Mouse (Mus musculus) myocyte (in vitro differentiated cells): Measurements from ENCODE around the gene Wdr17. TPM values are rescaled to one million over a fixed set of nuclear protein-coding genes. Genes with fewer than 3 reads are reported as not detected.
A peak's percentile ranks its signal among the peaks of the same experiment; 100 is the strongest.

Experiments
- H3K27me3 ChIP-seq: one replicate; pipeline ENCODE4 v1.6.1; 2011; ENCODE audit not compliant: control insufficient read depth, insufficient read depth, insufficient read length
- H3K36me3 ChIP-seq: one replicate; pipeline ENCODE4 v1.6.1; 2011; ENCODE audit not compliant: control insufficient read depth, insufficient read depth
- H3K4me2 ChIP-seq: one replicate; pipeline ENCODE4 v1.6.1; 2011; ENCODE audit warnings: low read depth, control low read depth
- H3K4me3 ChIP-seq: one replicate; pipeline ENCODE4 v1.5.1; 2011; ENCODE audit warnings: mild to moderate bottlenecking, control low read depth, moderate library complexity
- H3K79me2 ChIP-seq: one replicate; pipeline ENCODE4 v1.6.1; 2011; ENCODE audit not compliant: control insufficient read depth, insufficient read depth
- H3ac ChIP-seq: one replicate; pipeline ENCODE4 v1.6.1; 2011; ENCODE audit not compliant: control insufficient read depth, insufficient read length
- CEBPB ChIP-seq: IDR thresholded peaks from 2 replicates; pipeline ENCODE4 v1.6.1; 2011; ENCODE audit warnings: mild to moderate bottlenecking, moderate library complexity; ENCODE audit not compliant: poor library complexity, insufficient read depth, severe bottlenecking
- E2F4 ChIP-seq: IDR thresholded peaks from one replicate; pipeline ENCODE4 v1.6.1; 2011; ENCODE audit warnings: mild to moderate bottlenecking, control low read depth, moderate library complexity; ENCODE audit not compliant: insufficient read depth
- MAX ChIP-seq: IDR thresholded peaks from one replicate; pipeline ENCODE4 v1.6.1; 2011; ENCODE audit warnings: low read depth, mild to moderate bottlenecking, control low read depth
- MYOD1 ChIP-seq, 3 experiments: IDR thresholded peaks; one replicate each; pipeline ENCODE4 v1.6.1; 2011; ENCODE audit warnings: control low read depth in 2 of 3, low read depth in 2 of 3, mild to moderate bottlenecking in 2 of 3, moderate library complexity in 1 of 3; ENCODE audit not compliant: insufficient read length in 2 of 3, control insufficient read depth in 1 of 3
- MYOG ChIP-seq, 3 experiments: IDR thresholded peaks; one replicate each; pipeline ENCODE4 v1.6.1; 2011; ENCODE audit warnings: control low read depth in 2 of 3, low read depth in 2 of 3, mild to moderate bottlenecking in 2 of 3; ENCODE audit not compliant: insufficient read length in 2 of 3, control insufficient read depth in 1 of 3, insufficient read depth in 1 of 3
- POLR2A ChIP-seq: IDR thresholded peaks from one replicate; pipeline ENCODE4 v1.6.1; 2011; ENCODE audit warnings: low read depth, mild to moderate bottlenecking, control low read depth, moderate library complexity; ENCODE audit not compliant: insufficient read length
- POLR2AphosphoS2 ChIP-seq: IDR thresholded peaks from one replicate; pipeline ENCODE4 v1.6.1; 2011; ENCODE audit warnings: low read depth, control low read depth; ENCODE audit not compliant: insufficient read length
- REST ChIP-seq: IDR thresholded peaks from one replicate; pipeline ENCODE4 v1.6.1; 2011; ENCODE audit warnings: mild to moderate bottlenecking, control low read depth, moderate library complexity; ENCODE audit not compliant: insufficient read depth, insufficient read length
- SRF ChIP-seq: IDR thresholded peaks from one replicate; pipeline ENCODE4 v1.6.1; 2011; ENCODE audit warnings: low read depth; ENCODE audit not compliant: control insufficient read depth, insufficient read length
- TCF12 ChIP-seq: IDR thresholded peaks from one replicate; pipeline ENCODE4 v1.6.1; 2011; ENCODE audit warnings: mild to moderate bottlenecking, control low read depth; ENCODE audit not compliant: poor library complexity, insufficient read depth, severe bottlenecking
- TCF3 ChIP-seq: IDR thresholded peaks from one replicate; pipeline ENCODE4 v1.6.1; 2011; ENCODE audit warnings: low read depth, control low read depth; ENCODE audit not compliant: insufficient read length
- USF1 ChIP-seq: IDR thresholded peaks from one replicate; pipeline ENCODE4 v1.6.1; 2011; ENCODE audit warnings: low read depth, mild to moderate bottlenecking, control low read depth, moderate library complexity
- polyA plus RNA-seq: library from polyadenylated mRNA; unstranded; fragments of >200 nt; fragmentation: generic; extraction: Trizol; gene quantifications from one replicate; pipeline ENCODE4 v1.2.1, GENCODE M21; 2012; ENCODE audit warnings: missing spikeins

The Wdr17 gene
- polyA plus RNA-seq, 1 experiment: not detected

- no peaks in the 10 kb centered on the region for H3K36me3 ChIP-seq
- TF ChIP-seq SRF (no peak), POLR2AphosphoS2 (no peak)
- H3ac ChIP-seq: no peak overlapping the region
- no peaks in the 10 kb centered on the region for H3K27me3 ChIP-seq
- H3K79me2 ChIP-seq: no peaks in the 10 kb centered on the region
- peak overlapping the region; percentile 18 for H3K4me2 ChIP-seq
- no peak overlapping the region for H3K4me3 ChIP-seq
These were observed 162.3 kb downstream of the Wdr17 start for GRCm38 (mm10) chr8:54724668-54725035.

GRCm38 (mm10) chr8:54723976-54724667 is 162.9 kb downstream of the Wdr17 start:
- H3K79me2 ChIP-seq: no peaks in the 10 kb centered on the region
- H3K36me3 ChIP-seq: no peaks in the 10 kb centered on the region
- TF ChIP-seq USF1 (no peak), MAX (no peak), POLR2A (no peak), CEBPB (no peak), REST (no peak), E2F4 (no peak), MYOG (IDR thresholded peaks at IDR 0.05; ENCODE audit: control insufficient read depth in 1 of 3, insufficient read depth in 1 of 3, insufficient read length in 2 of 3, low read depth in 2 of 3) (no peak), SRF (no peak), POLR2AphosphoS2 (no peak), TCF3 (no peak), TCF12 (no peak), MYOD1 (IDR thresholded peaks at IDR 0.05; ENCODE audit: control insufficient read depth in 1 of 3, insufficient read length in 2 of 3, low read depth in 2 of 3) (no peak)
- H3K27me3 ChIP-seq: no peaks in the 10 kb centered on the region
- H3K4me2 ChIP-seq: peak overlapping the region; percentile 18
- no peak overlapping the region for H3K4me3 ChIP-seq
- no peak overlapping the region for H3ac ChIP-seq

DNA sequence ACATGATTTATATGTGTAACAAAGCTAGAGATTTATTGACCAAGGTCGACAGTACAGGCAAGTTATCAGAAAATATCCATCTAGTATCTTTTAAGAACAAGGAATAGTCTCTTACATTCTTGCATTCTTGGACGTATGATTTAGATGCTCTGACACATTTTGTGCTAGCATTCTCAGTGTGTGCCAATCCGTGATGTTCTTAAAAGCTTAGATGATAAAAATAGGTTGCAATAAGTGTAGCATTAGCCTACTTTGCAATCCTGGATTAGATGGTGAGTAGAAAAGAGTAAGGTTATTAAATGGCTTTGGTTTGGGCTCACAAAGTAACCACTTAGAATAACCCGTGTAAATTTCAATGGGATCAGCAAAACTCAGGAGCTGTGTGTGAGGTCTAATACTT is 168.5 kb downstream of the Wdr17 start:
- Histone ChIP-seq H3ac (no peak overlapping the region), H3K27me3 (no peaks in the 10 kb centered on the region), H3K36me3 (no peaks in the 10 kb centered on the region), H3K79me2 (no peaks in the 10 kb centered on the region), H3K4me3 (no peak overlapping the region), H3K4me2 (no peak overlapping the region)
- TF ChIP-seq TCF12: no peak
- no peak for TF ChIP-seq REST
- no peak for TF ChIP-seq E2F4
- no peak for TF ChIP-seq TCF3
- TF ChIP-seq MAX: no peak
- no peak for TF ChIP-seq MYOD1 (IDR thresholded peaks at IDR 0.05; ENCODE audit: control insufficient read depth in 1 of 3, insufficient read length in 2 of 3, low read depth in 2 of 3)
- no peak for TF ChIP-seq MYOG (IDR thresholded peaks at IDR 0.05; ENCODE audit: control insufficient read depth in 1 of 3, insufficient read depth in 1 of 3, insufficient read length in 2 of 3, low read depth in 2 of 3)

DNA sequence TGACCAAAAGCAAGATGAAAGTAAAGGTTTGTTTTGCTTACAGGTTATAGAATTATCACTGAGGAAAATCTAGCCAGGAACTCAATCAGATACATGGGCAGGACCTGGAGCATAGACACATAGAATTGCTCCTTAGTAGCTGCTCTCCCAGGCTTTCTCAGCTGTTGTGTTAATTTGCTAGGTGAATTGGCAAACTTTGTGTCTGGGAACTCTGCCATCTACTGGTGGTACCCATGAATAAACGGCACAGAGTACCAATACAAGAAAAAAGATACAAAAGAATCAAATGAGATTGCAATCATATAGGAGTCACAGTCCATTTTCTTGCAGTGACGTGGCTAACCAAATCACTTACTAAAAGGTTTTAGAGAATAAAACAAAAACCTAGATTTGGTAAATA is 181.2 kb downstream of the Wdr17 start:
- no peak overlapping the region for H3ac ChIP-seq
- H3K4me3 ChIP-seq: no peak overlapping the region
- H3K4me2 ChIP-seq: no peak overlapping the region
- no peaks in the 10 kb centered on the region for H3K27me3 ChIP-seq
- no peaks in the 10 kb centered on the region for H3K36me3 ChIP-seq
- H3K79me2 ChIP-seq: no peaks in the 10 kb centered on the region
- no peak for TF ChIP-seq E2F4
- no peak for TF ChIP-seq MYOG (IDR thresholded peaks at IDR 0.05; ENCODE audit: control insufficient read depth in 1 of 3, insufficient read depth in 1 of 3, insufficient read length in 2 of 3, low read depth in 2 of 3)
- TF ChIP-seq POLR2A: no peak
- TF ChIP-seq CEBPB: no peak
- TF ChIP-seq TCF3: no peak
- TF ChIP-seq REST: no peak
- no peak for TF ChIP-seq POLR2AphosphoS2
- TF ChIP-seq MAX: no peak
- no peak for TF ChIP-seq USF1
- TF ChIP-seq MYOD1 (IDR thresholded peaks at IDR 0.05; ENCODE audit: control insufficient read depth in 1 of 3, insufficient read length in 2 of 3, low read depth in 2 of 3): no peak

GRCm38 (mm10) chr8:54671806-54672205 is 215.2 kb downstream of the Wdr17 start:
- no peak overlapping the region for H3K4me2 ChIP-seq
- no peak overlapping the region for H3K4me3 ChIP-seq
- H3ac ChIP-seq: no peak overlapping the region
- no peaks in the 10 kb centered on the region for H3K36me3 ChIP-seq
- no peaks in the 10 kb centered on the region for H3K79me2 ChIP-seq
- no peak for TF ChIP-seq TCF3
- H3K27me3 ChIP-seq: no peaks in the 10 kb centered on the region
